Mouse (Mus musculus) small intestine, adult 2 months (tissue): Measurements from ENCODE around the gene Boc.

ENCODE experiments used
- CTCF ChIP-seq: fragments of 200-500 bp; IDR thresholded peaks from 2 replicates; pipeline ENCODE4 v1.5.1; 2012; ENCODE audit warnings: low read depth, mild to moderate bottlenecking, control low read depth, inconsistent platforms, low read length, moderate library complexity, mixed read lengths; ENCODE audit not compliant: insufficient replicate concordance, insufficient read length; ENCODE audit errors: extremely low read depth
- POLR2A ChIP-seq: fragments of 200-500 bp; IDR thresholded peaks from 2 replicates; pipeline ENCODE4 v1.6.1; 2012; ENCODE audit warnings: low read depth, mild to moderate bottlenecking, control low read depth, inconsistent platforms, low read length, moderate library complexity

DNA sequence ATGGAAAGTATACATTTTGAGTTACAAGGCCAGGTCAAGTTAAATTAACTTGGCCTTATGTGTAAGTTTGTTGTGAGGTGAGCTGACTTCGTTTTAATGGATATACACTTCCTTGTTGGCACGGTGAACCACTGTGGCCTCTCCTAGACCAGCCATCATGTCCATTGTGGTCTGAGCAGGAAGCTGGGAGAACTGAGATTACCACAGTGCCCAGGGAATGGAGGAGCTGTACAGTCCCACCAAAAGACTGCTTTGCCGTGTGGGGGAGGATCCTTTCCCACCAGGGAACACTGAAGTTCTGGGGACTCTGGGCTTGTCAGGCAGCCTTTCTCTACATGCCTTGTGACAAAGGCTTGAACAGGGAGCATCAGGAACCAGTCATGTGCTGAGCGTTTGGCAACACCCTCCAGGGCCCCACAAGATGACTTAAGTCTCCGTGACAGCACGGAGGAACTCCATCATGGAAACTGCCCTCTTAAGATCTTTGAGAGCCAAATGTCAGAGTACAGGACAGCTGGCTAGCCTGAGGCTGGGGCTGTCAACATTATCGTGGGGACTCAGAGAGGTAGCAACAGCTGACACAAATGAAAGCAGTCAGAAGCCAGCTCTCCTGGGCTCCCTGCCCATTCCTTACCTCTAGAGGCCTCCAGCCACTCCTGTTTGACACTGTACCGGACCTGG lies 55.7 kb downstream of the Boc start:
- TF ChIP-seq CTCF (no peak), POLR2A (no peak)
